Mouse (Mus musculus) neural tube, embryonic 13.5 days (tissue): ENCODE measurements around the gene Snx33. TPM values are rescaled to one million over a fixed set of nuclear protein-coding genes. Genes with fewer than 3 reads are reported as not detected.

Source experiments
- ATAC-seq: fragments of 200-750 bp; cut with Nextera tagmentation; 2 replicates; pipeline ENCODE4 v1.8.0; 2017; ENCODE audit warnings: low read depth, mild to moderate bottlenecking, moderate TSS enrichment, moderate library complexity
- H3K27ac ChIP-seq: fragments of 300-500 bp; sonication (generic); replicated peaks from 2 replicates; pipeline ENCODE4 v1.5.1; 2015; ENCODE audit warnings: moderate library complexity, mild to moderate bottlenecking, inconsistent platforms
- H3K27me3 ChIP-seq: fragments of 300-500 bp; sonication (generic); 2 replicates; pipeline ENCODE4 v1.6.1; 2015; ENCODE audit warnings: mild to moderate bottlenecking, inconsistent platforms
- H3K36me3 ChIP-seq: fragments of 300-500 bp; sonication (generic); 2 replicates; pipeline ENCODE4 v1.6.1; 2015; ENCODE audit warnings: mild to moderate bottlenecking, inconsistent platforms
- H3K4me1 ChIP-seq: fragments of 300-500 bp; sonication (generic); replicated peaks from 2 replicates; pipeline ENCODE4 v1.6.1; 2015; ENCODE audit warnings: inconsistent platforms
- H3K4me2 ChIP-seq: fragments of 300-500 bp; sonication (generic); 2 replicates; pipeline ENCODE4 v1.6.1; 2015; ENCODE audit warnings: inconsistent platforms, mild to moderate bottlenecking, moderate library complexity
- H3K4me3 ChIP-seq: fragments of 300-500 bp; sonication (generic); 2 replicates; pipeline ENCODE4 v1.5.1; 2015; ENCODE audit warnings: mild to moderate bottlenecking, inconsistent platforms
- H3K9ac ChIP-seq: fragments of 300-500 bp; sonication (generic); 2 replicates; pipeline ENCODE4 v1.6.1; 2015; ENCODE audit warnings: moderate library complexity, mild to moderate bottlenecking, inconsistent platforms
- H3K9me3 ChIP-seq: fragments of 300-500 bp; sonication (generic); 2 replicates; pipeline ENCODE4 v1.6.1; 2016; ENCODE audit warnings: inconsistent platforms
- WGBS: fragments of 180-500 bp; shearing (Covaris S2); methylation state at CpG from one replicate; pipeline ENCODE4 v1.1.7; 2015; 5-methylcytosine and 5-hydroxymethylcytosine counted together
- polyA plus RNA-seq: library from polyadenylated mRNA; unstranded; fragments of >200 nt; fragmentation: Nextera tagmentation; extraction: Ambion mirVana; gene quantifications from 2 replicates; pipeline ENCODE4 v1.2.1, GENCODE M21; 2015

The Snx33 gene
- polyA plus RNA-seq, 1 experiment from 2014 or later: 2.9 TPM

GRCm38 (mm10) chr9:56869552-56869951 is 58.6 kb downstream of the Snx33 start:
- no peak for ATAC-seq

GRCm38 (mm10) chr9:56868292-56868691 is 59.9 kb downstream of the Snx33 start:
- Histone ChIP-seq H3K4me3 (no peak overlapping the region), H3K9me3 (no peaks in the 10 kb centered on the region), H3K27me3 (peaks cover 43% of the 10 kb centered on the region), H3K4me1 (peaks cover 45% of the 10 kb centered on the region), H3K27ac (peak overlapping the region; percentile 72), H3K36me3 (no peaks in the 10 kb centered on the region), H3K4me2 (peak overlapping the region; percentile 43; the same call in 1 of the 2 replicates), H3K9ac (no peak overlapping the region)
- 16% methylated on average over 6 of the region's 6 CpGs for WGBS
- ATAC-seq: peak; percentile 85

More at GRCm38 (mm10) chr9:56869552-56869951, 58.6 kb downstream of the Snx33 start:
- peaks cover 31% of the 10 kb centered on the region for H3K27me3 ChIP-seq
- H3K9ac ChIP-seq: no peak overlapping the region
- peaks cover 44% of the 10 kb centered on the region for H3K4me1 ChIP-seq
- WGBS: 86% methylated on average over 13 of the region's 13 CpGs
- H3K36me3 ChIP-seq: no peaks in the 10 kb centered on the region
- no peak overlapping the region for H3K27ac ChIP-seq
- no peak overlapping the region for H3K4me2 ChIP-seq
- no peak overlapping the region for H3K4me3 ChIP-seq
- no peaks in the 10 kb centered on the region for H3K9me3 ChIP-seq

Other genes with a start within 250 kb of the Snx33 start
- gene Lingo1, start 131.9 kb downstream of the Snx33 start, polyA plus RNA-seq: 55.7 and 59.4 TPM in 2 replicates
- 0.28 TPM in 1 of 2 replicates, not detected in the other for gene Odf3l1, start 63.7 kb downstream of the Snx33 start, polyA plus RNA-seq
- 6.0 and 6.5 TPM in 2 replicates for gene Cspg4, start 63.3 kb downstream of the Snx33 start, polyA plus RNA-seq
- gene Imp3, start 9.1 kb upstream of the Snx33 start, polyA plus RNA-seq: 80.2 and 85.5 TPM in 2 replicates
- 28.7 and 29.0 TPM in 2 replicates for gene Snupn, start 22.5 kb upstream of the Snx33 start, polyA plus RNA-seq
- 24.4 and 25.3 TPM in 2 replicates for gene Ptpn9, start 66.6 kb upstream of the Snx33 start, polyA plus RNA-seq
- 23.0 and 28.1 TPM in 2 replicates for gene Sin3a, start 143.7 kb upstream of the Snx33 start, polyA plus RNA-seq
- 55.8 and 77.2 TPM in 2 replicates for gene Man2c1, start 202.3 kb upstream of the Snx33 start, polyA plus RNA-seq
- gene Neil1, start 219.9 kb upstream of the Snx33 start, polyA plus RNA-seq: 8.5 and 9.8 TPM in 2 replicates
- 140 and 156 TPM in 2 replicates for gene Commd4, start 230.0 kb upstream of the Snx33 start, polyA plus RNA-seq